Mouse (Mus musculus) megakaryocyte-erythroid progenitor cell, adult 5-6 weeks (primary cell): ENCODE measurements around the gene Sox6. TPM values are rescaled to one million over a fixed set of nuclear protein-coding genes. Genes with fewer than 3 reads are reported as not detected.
A peak's percentile ranks its signal among the peaks of the same experiment; 100 is the strongest.

Source experiments
- ATAC-seq: replicated peaks from 2 replicates; pipeline ENCODE4 v1.8.0; 2016; ENCODE audit warnings: mild to moderate bottlenecking, inconsistent platforms; ENCODE audit not compliant: severe bottlenecking, poor library complexity, low FRiP score, low TSS enrichment
- total RNA-seq, 2 experiments: library from RNA; stranded (forward) in 1 of 2; stranded (reverse) in 1 of 2; fragments of 200-1000, 215-1000 nt in 1 of 2; fragments of >200 nt in 1 of 2; fragmentation: Nextera tagmentation in 1 of 2; gene quantifications; 2 replicates each; pipeline ENCODE4 v1.2.3; 2014 to 2017

The Sox6 gene
- total RNA-seq, 2 experiments from 2014 or later = 10.2 to 18.2 TPM

DNA sequence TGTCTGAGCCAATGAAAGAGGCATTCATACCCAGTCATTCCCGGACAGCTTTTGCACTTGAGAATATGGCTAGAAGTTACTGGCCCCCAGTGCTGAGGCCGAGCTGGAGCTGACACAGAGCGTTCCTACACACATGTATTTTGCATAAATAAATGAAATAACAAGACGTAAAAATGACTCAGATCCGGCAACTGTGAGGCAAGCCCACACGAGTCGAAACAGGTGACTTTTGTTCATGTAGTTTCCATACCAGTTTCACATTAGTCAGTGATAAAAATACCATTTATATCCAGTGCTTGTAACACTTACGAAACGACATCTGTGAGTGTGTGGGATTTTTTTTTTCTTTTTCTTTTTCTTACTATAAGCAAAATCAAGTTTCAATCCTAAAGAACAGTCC lies 564.5 kb downstream of the Sox6 start:
- ATAC-seq = no peak

- ATAC-seq = no peak
Observed at GRCm38 (mm10) chr7:115472850-115473249, 565.7 kb downstream of the Sox6 start.

DNA sequence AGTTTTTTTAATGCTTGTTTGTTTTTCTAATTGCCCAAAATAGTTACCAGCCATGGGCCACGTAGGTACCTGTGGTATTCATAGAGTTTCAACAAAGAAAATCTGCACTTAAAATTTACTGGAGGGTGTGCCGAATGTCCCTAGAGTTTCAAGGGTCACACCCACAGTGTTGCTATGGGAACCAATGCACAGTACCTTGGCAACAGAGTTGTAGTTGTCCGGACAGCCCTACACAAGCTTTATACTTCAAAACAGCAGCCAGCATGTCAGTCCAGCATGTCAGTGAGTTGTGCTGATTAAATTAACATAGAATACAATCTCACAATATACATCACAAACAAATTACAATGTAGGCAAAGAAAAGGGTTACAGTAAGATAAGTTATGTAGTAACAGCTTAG lies 567.1 kb downstream of the Sox6 start:
- ATAC-seq = no peak

- ATAC-seq = no peak
Observed at GRCm38 (mm10) chr7:115466811-115467210, 571.8 kb downstream of the Sox6 start.

DNA sequence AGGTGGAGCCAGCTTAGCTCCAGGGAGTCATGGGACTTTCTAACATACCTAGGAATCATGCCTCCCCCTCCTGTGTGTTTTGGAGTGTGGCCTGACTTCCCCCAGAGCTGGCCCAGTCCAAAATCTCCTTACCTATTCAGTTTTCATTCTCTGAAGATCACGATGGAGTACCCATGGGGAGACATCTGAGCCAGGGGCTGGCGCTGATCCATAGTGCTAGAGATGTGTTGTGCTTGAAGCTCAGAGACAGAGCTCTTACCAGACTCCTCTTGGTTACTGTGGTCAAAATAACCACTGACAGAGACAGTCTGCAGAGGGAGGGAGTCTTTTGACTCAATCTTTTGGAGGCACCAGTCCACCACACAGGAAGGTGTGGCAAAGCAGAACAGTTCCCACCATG lies 575.2 kb downstream of the Sox6 start:
- ATAC-seq = no peak

DNA sequence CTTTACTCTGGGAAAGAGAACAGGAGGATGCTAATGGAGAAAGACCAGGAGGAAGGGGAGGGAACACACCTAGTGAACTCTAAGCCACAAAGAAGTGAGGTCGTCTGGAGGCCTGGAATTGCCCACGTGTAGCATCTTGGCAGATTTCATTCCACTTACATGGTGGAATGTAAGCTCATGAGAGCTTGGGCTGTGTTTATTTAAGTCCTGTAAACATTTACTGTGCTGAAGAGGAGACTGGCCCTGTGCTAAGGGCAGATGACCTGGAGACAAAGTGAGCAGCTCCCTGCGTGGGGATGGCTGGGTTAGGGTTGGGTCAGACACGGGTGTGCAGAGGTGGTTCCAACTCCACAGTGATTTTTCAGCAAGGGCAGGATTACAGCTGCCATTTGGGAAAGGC lies 576.3 kb downstream of the Sox6 start:
- ATAC-seq = no peak

GRCm38 (mm10) chr7:115454988-115455387 lies 583.6 kb downstream of the Sox6 start:
- no peak for ATAC-seq

- no peak for ATAC-seq
Observed at GRCm38 (mm10) chr7:115453713-115454073, 584.9 kb downstream of the Sox6 start.

DNA sequence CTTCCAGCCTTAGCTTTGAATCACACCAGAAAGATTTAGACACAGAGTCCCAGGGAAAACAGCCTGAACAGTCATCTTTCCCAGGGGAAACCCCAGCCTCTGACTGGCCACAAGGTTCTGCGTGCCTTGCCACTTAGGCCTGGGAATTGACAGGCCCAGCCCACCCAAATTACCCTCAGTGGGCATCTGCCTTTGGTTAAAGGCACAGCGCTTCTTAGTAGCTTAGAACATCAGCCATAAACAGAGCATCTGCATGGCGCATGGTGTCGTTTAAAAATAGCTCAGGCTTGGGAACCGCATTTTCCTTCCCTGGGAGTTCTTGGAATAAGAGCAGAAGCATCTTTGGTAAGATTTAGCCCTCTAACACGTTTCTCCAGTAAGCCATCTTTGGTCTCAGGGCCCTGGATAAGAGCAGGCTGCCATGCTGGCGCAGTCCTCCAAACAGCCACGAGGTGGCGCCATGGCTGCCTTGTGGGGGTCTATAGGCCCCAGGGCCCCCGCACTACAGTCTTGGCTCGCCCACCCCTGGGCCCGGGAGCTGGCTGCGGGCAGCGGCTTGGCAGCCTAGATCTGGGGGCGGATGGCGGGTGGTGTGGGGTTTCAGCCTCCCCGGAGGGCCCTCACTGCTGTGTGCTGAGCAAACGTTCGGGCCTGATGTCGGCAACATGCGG lies 585.4 kb downstream of the Sox6 start:
- ATAC-seq = peak; percentile 77

GRCm38 (mm10) chr7:115450431-115451195 lies 588.0 kb downstream of the Sox6 start:
- no peak for ATAC-seq

DNA sequence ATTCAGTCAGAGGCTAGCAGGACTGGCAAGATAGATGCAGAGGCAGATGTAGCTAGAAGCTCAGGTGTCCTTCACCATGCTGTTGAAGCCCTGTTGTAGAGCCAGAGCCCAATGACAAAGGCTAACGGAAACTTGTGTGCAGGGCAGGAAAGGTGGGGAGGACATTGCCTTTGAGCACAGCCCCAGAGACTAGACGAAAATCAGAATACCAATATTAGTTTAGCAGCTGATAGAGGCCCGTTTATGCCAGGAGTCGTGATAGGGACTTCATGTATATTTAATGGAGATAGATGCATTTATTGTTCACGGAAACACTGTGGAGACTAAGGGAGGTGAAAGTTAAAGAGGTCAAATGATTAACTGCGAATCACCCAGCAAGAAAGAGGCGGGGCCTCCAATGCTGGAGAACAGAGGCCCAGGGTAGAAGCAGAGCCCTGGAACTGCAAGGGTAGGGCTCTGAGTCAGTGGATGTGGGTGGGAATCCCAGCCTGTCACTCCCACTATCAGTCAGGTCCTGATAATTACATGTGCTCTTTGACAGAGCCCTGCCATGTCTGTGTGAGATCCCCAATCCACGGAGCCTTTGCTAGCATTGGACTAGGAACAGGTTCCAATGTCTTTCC lies 590.1 kb downstream of the Sox6 start:
- no peak for ATAC-seq

DNA sequence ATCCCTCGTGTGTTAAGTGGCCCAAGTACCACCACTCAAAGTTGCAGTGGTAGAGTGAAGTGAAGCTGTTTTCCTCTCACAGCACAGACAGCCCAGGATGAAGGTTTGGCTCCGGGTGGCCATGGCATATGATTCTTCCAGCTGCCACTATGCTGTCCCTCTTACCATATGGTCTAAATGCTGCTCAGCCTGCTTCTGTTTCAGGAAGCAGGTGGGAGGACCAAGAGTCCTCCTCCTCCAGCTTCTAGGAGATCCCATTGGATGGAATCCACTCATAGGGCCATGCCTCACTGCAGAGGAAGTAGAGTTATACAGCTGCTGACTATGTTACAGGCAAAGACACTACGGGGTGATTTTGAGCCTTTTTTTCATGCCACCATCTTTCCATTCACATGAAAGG lies 591.5 kb downstream of the Sox6 start:
- ATAC-seq = no peak

GRCm38 (mm10) chr7:115446481-115447016 lies 592.0 kb downstream of the Sox6 start:
- ATAC-seq = no peak

DNA sequence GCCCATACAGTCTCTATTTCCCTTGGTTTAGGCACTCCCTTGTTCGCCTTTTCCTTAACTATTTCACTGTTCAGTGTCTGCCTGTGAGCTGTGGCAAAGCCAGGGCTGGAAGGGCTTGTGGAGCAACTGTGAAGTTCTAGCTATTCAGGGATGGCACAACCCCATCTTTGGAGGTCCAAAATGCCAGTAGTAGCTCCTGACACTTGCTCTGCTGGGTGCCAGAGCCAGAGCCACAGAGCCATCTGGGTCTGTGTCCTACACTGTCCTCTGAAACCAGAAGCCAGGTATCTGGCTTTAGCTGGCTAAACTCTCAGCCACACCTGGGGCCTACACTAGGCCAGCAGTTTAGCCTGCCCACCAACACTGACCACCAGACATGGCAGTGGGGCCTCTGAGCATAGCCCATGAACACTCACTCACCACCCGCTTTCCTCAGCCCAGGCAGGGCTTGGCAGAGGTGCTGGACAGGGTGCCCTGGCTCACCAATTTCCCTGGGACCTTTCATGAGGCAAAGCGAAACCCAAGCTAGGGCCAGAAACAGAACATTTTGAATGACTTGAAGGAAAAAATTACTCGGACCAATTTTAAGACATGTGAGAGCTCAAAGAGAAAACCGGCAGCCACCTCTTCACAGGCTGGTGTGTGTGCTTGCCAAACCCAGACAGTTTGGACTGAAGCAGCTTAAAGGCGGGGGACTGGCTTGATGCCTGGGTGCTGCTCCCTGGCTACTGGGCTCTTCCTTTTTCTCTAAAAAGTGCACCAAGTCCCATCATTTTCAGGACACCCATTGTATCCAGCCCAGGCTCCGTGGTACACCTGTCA lies 612.2 kb downstream of the Sox6 start:
- no peak for ATAC-seq

GRCm38 (mm10) chr7:115422828-115423227 lies 615.8 kb downstream of the Sox6 start:
- ATAC-seq = no peak

GRCm38 (mm10) chr7:115420960-115421359 lies 617.6 kb downstream of the Sox6 start:
- ATAC-seq = no peak
